Mouse (Mus musculus) G1E (cell line): ENCODE data around the gene Maob. TPM values are rescaled to one million over a fixed set of nuclear protein-coding genes. Genes with fewer than 3 reads are reported as not detected.

Source experiments
- ATAC-seq: 2 replicates; pipeline ENCODE4 v1.8.0; 2016; ENCODE audit warnings: mild to moderate bottlenecking; ENCODE audit not compliant: insufficient number of reproducible peaks, poor library complexity, low FRiP score, severe bottlenecking; ENCODE audit errors: extremely low read depth
- DNase-seq: peaks from one replicate; pipeline ENCODE4 v3.0.0; 2012; ENCODE audit warnings: low spot score
- H3K27me3 ChIP-seq: 2 replicates; pipeline ENCODE4 v1.6.1; 2012; ENCODE audit warnings: mild to moderate bottlenecking, low read length, inconsistent platforms; ENCODE audit not compliant: insufficient read depth
- H3K36me3 ChIP-seq: replicated peaks from 2 replicates; pipeline ENCODE3; 2012; ENCODE audit warnings: mild to moderate bottlenecking, inconsistent platforms
- H3K4me1 ChIP-seq: 2 replicates; pipeline ENCODE4 v1.6.1; 2012; ENCODE audit warnings: low read depth, low read length, inconsistent platforms, mixed read lengths; ENCODE audit not compliant: insufficient read depth
- H3K4me3 ChIP-seq: 2 replicates; pipeline ENCODE4 v1.5.1; 2012; ENCODE audit warnings: low read depth, mild to moderate bottlenecking, inconsistent platforms, low read length, moderate library complexity, mixed read lengths
- H3K9me3 ChIP-seq: replicated peaks from 2 replicates; pipeline ENCODE4 v1.6.1; 2012; ENCODE audit warnings: inconsistent platforms
- CTCF ChIP-seq: IDR thresholded peaks from 2 replicates; pipeline ENCODE4 v1.5.1; 2012; ENCODE audit warnings: low read depth, low read length, inconsistent platforms, mixed read lengths
- GATA1 ChIP-seq: IDR thresholded peaks from 2 replicates; pipeline ENCODE4 v1.6.1; 2012; ENCODE audit warnings: borderline replicate concordance, low read length, inconsistent platforms, mixed read lengths
- GATA2 ChIP-seq: IDR thresholded peaks from 2 replicates; pipeline ENCODE4 v1.6.1; 2012; ENCODE audit warnings: low read depth, low read length, inconsistent platforms, borderline replicate concordance
- POLR2AphosphoS5 ChIP-seq: IDR thresholded peaks from 2 replicates; pipeline ENCODE4 v1.6.1; 2012; ENCODE audit warnings: low read depth, low read length, inconsistent platforms; ENCODE audit not compliant: insufficient replicate concordance
- TAL1 ChIP-seq: conservative IDR thresholded peaks from 2 replicates; pipeline ENCODE4 v1.6.1; 2012; ENCODE audit warnings: low read depth, low read length, inconsistent platforms, mixed read lengths
- polyA plus RNA-seq: library from polyadenylated mRNA; stranded (reverse); fragments of >175 nt; gene quantifications from 2 replicates; pipeline ENCODE4 v1.2.3, GENCODE M21; 2012
- total RNA-seq, 2 experiments: library from RNA; stranded (forward) in 1 of 2; stranded (reverse) in 1 of 2; fragments of 200-1000 nt in 1 of 2; fragments of >200 nt in 1 of 2; fragmentation: Nextera tagmentation in 1 of 2; gene quantifications; 2 replicates each; pipeline ENCODE4 v1.2.3; 2014 to 2017

The Maob gene
- total RNA-seq (2014; fragmentation: Nextera tagmentation) = not detected in 2 replicates
- not detected in 2 replicates for total RNA-seq (2017)
- polyA plus RNA-seq = not detected in 2 replicates

GRCm38 (mm10) chrX:16817261-16817769, at the start of gene Maob:
Gene Maob (minus strand): TSS chrX:16817366.
- H3K4me1 ChIP-seq = no peaks in the 10 kb centered on the region
- H3K4me3 ChIP-seq = no peak within 1 kb of the TSS
- no peak for ATAC-seq
- no peak for DNase-seq
- H3K27me3 ChIP-seq = no peaks in the 10 kb centered on the region
- H3K36me3 ChIP-seq = no peaks in the 10 kb centered on the region
- H3K9me3 ChIP-seq = no peaks in the 10 kb centered on the region
- TF ChIP-seq POLR2AphosphoS5 (no peak), TAL1 (no peak), GATA2 (no peak), GATA1 (no peak), CTCF (no peak)

GRCm38 (mm10) chrX:16860244-16860643, 43.1 kb upstream of the Maob start:
- ATAC-seq (no peak), DNase-seq (no peak)
- H3K4me1 ChIP-seq = no peaks in the 10 kb centered on the region
- H3K4me3 ChIP-seq = no peak overlapping the region
- no peaks in the 10 kb centered on the region for H3K9me3 ChIP-seq
- H3K36me3 ChIP-seq = no peaks in the 10 kb centered on the region
- H3K27me3 ChIP-seq = no peaks in the 10 kb centered on the region
- TF ChIP-seq POLR2AphosphoS5 (no peak), GATA2 (no peak), GATA1 (no peak), TAL1 (no peak), CTCF (no peak)

GRCm38 (mm10) chrX:16846034-16846433, 28.9 kb upstream of the Maob start:
- no peaks in the 10 kb centered on the region for H3K27me3 ChIP-seq

GRCm38 (mm10) chrX:16841443-16841842, 24.3 kb upstream of the Maob start:
- Histone ChIP-seq H3K27me3 (no peaks in the 10 kb centered on the region), H3K36me3 (no peaks in the 10 kb centered on the region), H3K4me1 (no peaks in the 10 kb centered on the region), H3K9me3 (no peaks in the 10 kb centered on the region), H3K4me3 (no peak overlapping the region)
- ATAC-seq = no peak
- no peak for TF ChIP-seq GATA2
- TF ChIP-seq CTCF = no peak
- no peak for TF ChIP-seq GATA1
- no peak for TF ChIP-seq POLR2AphosphoS5
- no peak for TF ChIP-seq TAL1
- DNase-seq = no peak

More at GRCm38 (mm10) chrX:16846034-16846433, 28.9 kb upstream of the Maob start:
- no peak for DNase-seq
- Histone ChIP-seq H3K4me1 (no peaks in the 10 kb centered on the region), H3K9me3 (no peaks in the 10 kb centered on the region), H3K36me3 (no peaks in the 10 kb centered on the region), H3K4me3 (no peak overlapping the region)
- TF ChIP-seq CTCF (no peak), TAL1 (no peak), GATA1 (no peak), POLR2AphosphoS5 (no peak), GATA2 (no peak)
- no peak for ATAC-seq

- no peaks in the 10 kb centered on the region for H3K4me1 ChIP-seq
- no peak overlapping the region for H3K4me3 ChIP-seq
- no peak for TF ChIP-seq POLR2AphosphoS5
- no peak for TF ChIP-seq TAL1
- TF ChIP-seq GATA1 = no peak
- no peak for TF ChIP-seq CTCF
- no peak for TF ChIP-seq GATA2
- DNase-seq (no peak), ATAC-seq (no peak)
- no peaks in the 10 kb centered on the region for H3K27me3 ChIP-seq
- H3K9me3 ChIP-seq = no peaks in the 10 kb centered on the region
- no peaks in the 10 kb centered on the region for H3K36me3 ChIP-seq
These were observed 20.1 kb upstream of the Maob start for GRCm38 (mm10) chrX:16837293-16837692.

- H3K9me3 ChIP-seq = no peaks in the 10 kb centered on the region
- H3K27me3 ChIP-seq = no peaks in the 10 kb centered on the region
- no peaks in the 10 kb centered on the region for H3K36me3 ChIP-seq
- ATAC-seq = no peak
- H3K4me1 ChIP-seq = no peaks in the 10 kb centered on the region
- TF ChIP-seq GATA1 (no peak), TAL1 (no peak), POLR2AphosphoS5 (no peak), GATA2 (no peak), CTCF (no peak)
- DNase-seq = no peak
- H3K4me3 ChIP-seq = no peak overlapping the region
These were observed 19.4 kb upstream of the Maob start for GRCm38 (mm10) chrX:16836488-16837082.
